Mouse (Mus musculus): ENCODE results near the gene Mgat5. TPM values are rescaled to one million over a fixed set of nuclear protein-coding genes. Genes with fewer than 3 reads are reported as not detected.

The Mgat5 gene
- polyA plus RNA-seq, 1 experiment: 2.2 TPM

- Histone ChIP-seq H3K4me2 (ENCODE audit: low read depth) (no peak overlapping the region), H3ac (ENCODE audit: control insufficient read depth, insufficient read length) (no peak overlapping the region), H3K36me3 (ENCODE audit: control insufficient read depth, insufficient read depth) (no peaks in the 10 kb centered on the region), H3K27me3 (ENCODE audit: control insufficient read depth, insufficient read depth, insufficient read length) (no peaks in the 10 kb centered on the region), H3K79me2 (ENCODE audit: control insufficient read depth, insufficient read depth) (no peaks in the 10 kb centered on the region), H3K4me3 (no peak overlapping the region)
- TF ChIP-seq MAX (IDR thresholded peaks at IDR 0.05; ENCODE audit: low read depth) (no peak), POLR2A (IDR thresholded peaks at IDR 0.05; ENCODE audit: insufficient read length, low read depth) (no peak), CEBPB (IDR thresholded peaks at IDR 0.05; ENCODE audit: insufficient read depth, poor library complexity, severe bottlenecking) (no peak), SRF (IDR thresholded peaks at IDR 0.05; ENCODE audit: control insufficient read depth, insufficient read length, low read depth) (no peak), POLR2AphosphoS2 (IDR thresholded peaks at IDR 0.05; ENCODE audit: insufficient read length, low read depth) (no peak), REST (IDR thresholded peaks at IDR 0.05; ENCODE audit: insufficient read depth, insufficient read length) (no peak), MYOD1 (IDR thresholded peaks at IDR 0.05; ENCODE audit: control insufficient read depth in 1 of 3, insufficient read length in 2 of 3, low read depth in 2 of 3) (no peak), MYOG (IDR thresholded peaks at IDR 0.05; ENCODE audit: control insufficient read depth in 1 of 3, insufficient read depth in 1 of 3, insufficient read length in 2 of 3, low read depth in 2 of 3) (no peak), TCF3 (IDR thresholded peaks at IDR 0.05; ENCODE audit: insufficient read length, low read depth) (no peak), USF1 (IDR thresholded peaks at IDR 0.05; ENCODE audit: low read depth) (no peak), TCF12 (IDR thresholded peaks at IDR 0.05; ENCODE audit: insufficient read depth, poor library complexity, severe bottlenecking) (no peak), E2F4 (IDR thresholded peaks at IDR 0.05; ENCODE audit: insufficient read depth) (no peak)
These were observed 111.2 kb downstream of the Mgat5 start for GRCm38 (mm10) chr1:127315763-127316627.

DNA sequence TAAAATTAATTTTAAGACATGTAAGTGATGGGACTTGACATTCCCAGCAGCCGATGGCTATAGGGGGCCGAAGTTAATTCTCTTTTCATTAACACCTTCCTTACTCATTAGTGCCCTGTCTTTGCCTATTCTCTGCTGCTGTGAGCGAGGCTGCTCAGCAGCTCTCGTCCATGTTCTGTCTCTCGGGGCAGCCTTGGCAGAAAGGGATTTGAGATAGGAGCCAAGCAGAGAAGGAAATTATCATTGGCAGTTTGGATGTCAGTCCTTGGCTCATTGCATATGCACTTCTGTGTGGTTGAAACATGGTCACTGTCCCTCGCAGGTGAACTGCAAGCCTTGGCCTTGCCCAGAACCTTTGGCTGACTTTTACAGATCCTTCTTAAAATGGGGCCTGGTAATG, 111.8 kb downstream of the Mgat5 start:
- no peaks in the 10 kb centered on the region for H3K27me3 ChIP-seq (ENCODE audit: control insufficient read depth, insufficient read depth, insufficient read length)
- H3K79me2 ChIP-seq (ENCODE audit: control insufficient read depth, insufficient read depth): no peaks in the 10 kb centered on the region
- H3K36me3 ChIP-seq (ENCODE audit: control insufficient read depth, insufficient read depth): no peaks in the 10 kb centered on the region
- TF ChIP-seq MAX (IDR thresholded peaks at IDR 0.05; ENCODE audit: low read depth) (no peak), POLR2AphosphoS2 (IDR thresholded peaks at IDR 0.05; ENCODE audit: insufficient read length, low read depth) (no peak), E2F4 (IDR thresholded peaks at IDR 0.05; ENCODE audit: insufficient read depth) (no peak), REST (IDR thresholded peaks at IDR 0.05; ENCODE audit: insufficient read depth, insufficient read length) (no peak), USF1 (IDR thresholded peaks at IDR 0.05; ENCODE audit: low read depth) (no peak)
- no peak overlapping the region for H3K4me2 ChIP-seq (ENCODE audit: low read depth)
- H3K4me3 ChIP-seq: no peak overlapping the region
- no peak overlapping the region for H3ac ChIP-seq (ENCODE audit: control insufficient read depth, insufficient read length)

GRCm38 (mm10) chr1:127317541-127317940, 112.7 kb downstream of the Mgat5 start:
- Histone ChIP-seq H3K4me3 (no peak overlapping the region), H3K36me3 (ENCODE audit: control insufficient read depth, insufficient read depth) (no peaks in the 10 kb centered on the region), H3K79me2 (ENCODE audit: control insufficient read depth, insufficient read depth) (no peaks in the 10 kb centered on the region), H3K4me2 (ENCODE audit: low read depth) (no peak overlapping the region), H3ac (ENCODE audit: control insufficient read depth, insufficient read length) (no peak overlapping the region), H3K27me3 (ENCODE audit: control insufficient read depth, insufficient read depth, insufficient read length) (no peaks in the 10 kb centered on the region)
- TF ChIP-seq TCF12 (IDR thresholded peaks at IDR 0.05; ENCODE audit: insufficient read depth, poor library complexity, severe bottlenecking): no peak
- no peak for TF ChIP-seq E2F4 (IDR thresholded peaks at IDR 0.05; ENCODE audit: insufficient read depth)
- no peak for TF ChIP-seq TCF3 (IDR thresholded peaks at IDR 0.05; ENCODE audit: insufficient read length, low read depth)
- TF ChIP-seq SRF (IDR thresholded peaks at IDR 0.05; ENCODE audit: control insufficient read depth, insufficient read length, low read depth): no peak
- TF ChIP-seq CEBPB (IDR thresholded peaks at IDR 0.05; ENCODE audit: insufficient read depth, poor library complexity, severe bottlenecking): no peak
- no peak for TF ChIP-seq USF1 (IDR thresholded peaks at IDR 0.05; ENCODE audit: low read depth)
- no peak for TF ChIP-seq MYOD1 (IDR thresholded peaks at IDR 0.05; ENCODE audit: control insufficient read depth in 1 of 3, insufficient read length in 2 of 3, low read depth in 2 of 3)
- TF ChIP-seq MYOG (IDR thresholded peaks at IDR 0.05; ENCODE audit: control insufficient read depth in 1 of 3, insufficient read depth in 1 of 3, insufficient read length in 2 of 3, low read depth in 2 of 3): no peak
- no peak for TF ChIP-seq REST (IDR thresholded peaks at IDR 0.05; ENCODE audit: insufficient read depth, insufficient read length)
- TF ChIP-seq POLR2A (IDR thresholded peaks at IDR 0.05; ENCODE audit: insufficient read length, low read depth): no peak
- TF ChIP-seq POLR2AphosphoS2 (IDR thresholded peaks at IDR 0.05; ENCODE audit: insufficient read length, low read depth): no peak
- TF ChIP-seq MAX (IDR thresholded peaks at IDR 0.05; ENCODE audit: low read depth): no peak

GRCm38 (mm10) chr1:127318486-127318885, 113.7 kb downstream of the Mgat5 start:
- TF ChIP-seq POLR2A (IDR thresholded peaks at IDR 0.05; ENCODE audit: insufficient read length, low read depth) (no peak), CEBPB (IDR thresholded peaks at IDR 0.05; ENCODE audit: insufficient read depth, poor library complexity, severe bottlenecking) (no peak), MYOG (IDR thresholded peaks at IDR 0.05; ENCODE audit: control insufficient read depth in 1 of 3, insufficient read depth in 1 of 3, insufficient read length in 2 of 3, low read depth in 2 of 3) (no peak), SRF (IDR thresholded peaks at IDR 0.05; ENCODE audit: control insufficient read depth, insufficient read length, low read depth) (no peak), TCF3 (IDR thresholded peaks at IDR 0.05; ENCODE audit: insufficient read length, low read depth) (no peak), MYOD1 (IDR thresholded peaks at IDR 0.05; ENCODE audit: control insufficient read depth in 1 of 3, insufficient read length in 2 of 3, low read depth in 2 of 3) (no peak), MAX (IDR thresholded peaks at IDR 0.05; ENCODE audit: low read depth) (no peak), USF1 (IDR thresholded peaks at IDR 0.05; ENCODE audit: low read depth) (no peak), POLR2AphosphoS2 (IDR thresholded peaks at IDR 0.05; ENCODE audit: insufficient read length, low read depth) (no peak), REST (IDR thresholded peaks at IDR 0.05; ENCODE audit: insufficient read depth, insufficient read length) (no peak), E2F4 (IDR thresholded peaks at IDR 0.05; ENCODE audit: insufficient read depth) (no peak), TCF12 (IDR thresholded peaks at IDR 0.05; ENCODE audit: insufficient read depth, poor library complexity, severe bottlenecking) (no peak)
- H3K36me3 ChIP-seq (ENCODE audit: control insufficient read depth, insufficient read depth): no peaks in the 10 kb centered on the region
- H3K27me3 ChIP-seq (ENCODE audit: control insufficient read depth, insufficient read depth, insufficient read length): no peaks in the 10 kb centered on the region
- H3K4me2 ChIP-seq (ENCODE audit: low read depth): no peak overlapping the region
- no peak overlapping the region for H3K4me3 ChIP-seq
- H3ac ChIP-seq (ENCODE audit: control insufficient read depth, insufficient read length): no peak overlapping the region
- no peaks in the 10 kb centered on the region for H3K79me2 ChIP-seq (ENCODE audit: control insufficient read depth, insufficient read depth)
